Mouse (Mus musculus) liver, embryonic 14.5 days (tissue): Measurements from ENCODE around the gene Ybey.

Experiments
- CTCF ChIP-seq: IDR thresholded peaks from 2 replicates; pipeline ENCODE4 v1.5.1; 2016; ENCODE audit warnings: antibody characterized with exemption, low read depth, control low read depth
- EP300 ChIP-seq: IDR thresholded peaks from 2 replicates; pipeline ENCODE4 v1.6.1; 2016; ENCODE audit warnings: antibody characterized with exemption, low read depth

GRCm38 (mm10) chr10:76468203-76469162, at the start of gene Ybey, which contains the start of gene Mcm3ap:
- no peak; the same call in 1 of the 2 replicates for TF ChIP-seq EP300
- peak; percentile 70 for TF ChIP-seq CTCF
